Mouse (Mus musculus): ENCODE results near the gene Stra6. TPM values are rescaled to one million over a fixed set of nuclear protein-coding genes. Genes with fewer than 3 reads are reported as not detected.
A peak's percentile ranks its signal among the peaks of the same experiment; 100 is the strongest.

Stra6 gene
- polyA plus RNA-seq, 1 experiment from 2014 or later: 38.0 TPM

- H3K4me2 ChIP-seq (ENCODE audit: low read depth, low read length): no peak overlapping the region
- no peaks in the 10 kb centered on the region for H3K27me3 ChIP-seq (ENCODE audit: control insufficient read depth, insufficient read depth, low read length)
- H3K9ac ChIP-seq (replicated peaks; ENCODE audit: low read length): no peak overlapping the region
- no peaks in the 10 kb centered on the region for H3K9me3 ChIP-seq (replicated peaks; ENCODE audit: control insufficient read depth, low read length)
- no peak for ATAC-seq (replicated peaks; ENCODE audit: insufficient number of reproducible peaks, low FRiP score, low TSS enrichment, low read depth)
- no peaks in the 10 kb centered on the region; the same call in 1 of the 2 replicates for H3K4me1 ChIP-seq (ENCODE audit: control insufficient read depth, insufficient read depth, low read length)
- 85% methylated on average over 6 of the region's 6 CpGs for WGBS
- no peak overlapping the region for H3K27ac ChIP-seq (replicated peaks; ENCODE audit: low read depth, low read length)
- no peak for DNase-seq (ENCODE audit: low spot score)
- H3K4me3 ChIP-seq (ENCODE audit: low read depth, low read length): no peak overlapping the region
- H3K36me3 ChIP-seq (replicated peaks; ENCODE audit: control insufficient read depth, insufficient read depth, low read depth, low read length): no peaks in the 10 kb centered on the region
Observed at GRCm38 (mm10) chr9:58169426-58169825, 105.8 kb downstream of the Stra6 start.

- no peak for ATAC-seq (replicated peaks; ENCODE audit: insufficient number of reproducible peaks, low FRiP score, low TSS enrichment, low read depth)
- WGBS: 74% methylated on average over 2 of the region's 2 CpGs
- no peaks in the 10 kb centered on the region for H3K9me3 ChIP-seq (replicated peaks; ENCODE audit: control insufficient read depth, low read length)
- no peaks in the 10 kb centered on the region for H3K36me3 ChIP-seq (replicated peaks; ENCODE audit: control insufficient read depth, insufficient read depth, low read depth, low read length)
- H3K27me3 ChIP-seq (ENCODE audit: control insufficient read depth, insufficient read depth, low read length): no peaks in the 10 kb centered on the region
- H3K27ac ChIP-seq (replicated peaks; ENCODE audit: low read depth, low read length): no peak overlapping the region
- H3K4me3 ChIP-seq (ENCODE audit: low read depth, low read length): no peak overlapping the region
- DNase-seq (ENCODE audit: low spot score): no peak
- H3K9ac ChIP-seq (replicated peaks; ENCODE audit: low read length): no peak overlapping the region
- no peaks in the 10 kb centered on the region; the same call in 1 of the 2 replicates for H3K4me1 ChIP-seq (ENCODE audit: control insufficient read depth, insufficient read depth, low read length)
- no peak overlapping the region for H3K4me2 ChIP-seq (ENCODE audit: low read depth, low read length)
Observed at GRCm38 (mm10) chr9:58172863-58173262, 109.3 kb downstream of the Stra6 start.

GRCm38 (mm10) chr9:58174818-58175251 lies 111.2 kb downstream of the Stra6 start:
- 25% methylated on average over 5 of the region's 5 CpGs for WGBS
- DNase-seq (ENCODE audit: low spot score): peak; percentile 58
- no peaks in the 10 kb centered on the region for H3K27me3 ChIP-seq (ENCODE audit: control insufficient read depth, insufficient read depth, low read length)
- no peak overlapping the region for H3K27ac ChIP-seq (replicated peaks; ENCODE audit: low read depth, low read length)
- H3K4me3 ChIP-seq (ENCODE audit: low read depth, low read length): no peak overlapping the region
- ATAC-seq (replicated peaks; ENCODE audit: insufficient number of reproducible peaks, low FRiP score, low TSS enrichment, low read depth): no peak
- H3K4me2 ChIP-seq (ENCODE audit: low read depth, low read length): no peak overlapping the region
- no peaks in the 10 kb centered on the region for H3K36me3 ChIP-seq (replicated peaks; ENCODE audit: control insufficient read depth, insufficient read depth, low read depth, low read length)
- H3K9ac ChIP-seq (replicated peaks; ENCODE audit: low read length): no peak overlapping the region
- H3K4me1 ChIP-seq (ENCODE audit: control insufficient read depth, insufficient read depth, low read length): no peaks in the 10 kb centered on the region
- H3K9me3 ChIP-seq (replicated peaks; ENCODE audit: control insufficient read depth, low read length): no peaks in the 10 kb centered on the region

- Histone ChIP-seq H3K4me2 (ENCODE audit: low read depth, low read length) (no peak overlapping the region), H3K36me3 (replicated peaks; ENCODE audit: control insufficient read depth, insufficient read depth, low read depth, low read length) (no peaks in the 10 kb centered on the region), H3K4me3 (ENCODE audit: low read depth, low read length) (no peak overlapping the region), H3K4me1 (ENCODE audit: control insufficient read depth, insufficient read depth, low read length) (no peaks in the 10 kb centered on the region), H3K27me3 (ENCODE audit: control insufficient read depth, insufficient read depth, low read length) (no peaks in the 10 kb centered on the region), H3K27ac (replicated peaks; ENCODE audit: low read depth, low read length) (no peak overlapping the region), H3K9ac (replicated peaks; ENCODE audit: low read length) (no peak overlapping the region), H3K9me3 (replicated peaks; ENCODE audit: control insufficient read depth, low read length) (no peaks in the 10 kb centered on the region)
- WGBS: 20% methylated on average over 5 of the region's 5 CpGs
- no peak for ATAC-seq (replicated peaks; ENCODE audit: insufficient number of reproducible peaks, low FRiP score, low TSS enrichment, low read depth)
- peak; percentile 67 for DNase-seq (ENCODE audit: low spot score)
Observed at GRCm38 (mm10) chr9:58175745-58176487, 112.3 kb downstream of the Stra6 start.

GRCm38 (mm10) chr9:58177165-58177564 lies 113.6 kb downstream of the Stra6 start:
- Histone ChIP-seq H3K9ac (replicated peaks; ENCODE audit: low read length) (no peak overlapping the region), H3K36me3 (replicated peaks; ENCODE audit: control insufficient read depth, insufficient read depth, low read depth, low read length) (no peaks in the 10 kb centered on the region), H3K4me1 (ENCODE audit: control insufficient read depth, insufficient read depth, low read length) (no peaks in the 10 kb centered on the region), H3K9me3 (replicated peaks; ENCODE audit: control insufficient read depth, low read length) (no peaks in the 10 kb centered on the region), H3K27me3 (ENCODE audit: control insufficient read depth, insufficient read depth, low read length) (no peaks in the 10 kb centered on the region), H3K4me3 (ENCODE audit: low read depth, low read length) (no peak overlapping the region), H3K27ac (replicated peaks; ENCODE audit: low read depth, low read length) (no peak overlapping the region), H3K4me2 (ENCODE audit: low read depth, low read length) (no peak overlapping the region)
- DNase-seq (ENCODE audit: low spot score): no peak
- no peak for ATAC-seq (replicated peaks; ENCODE audit: insufficient number of reproducible peaks, low FRiP score, low TSS enrichment, low read depth)
- 65% methylated on average over 4 of the region's 4 CpGs for WGBS

GRCm38 (mm10) chr9:58179390-58179789 lies 115.8 kb downstream of the Stra6 start:
- Histone ChIP-seq H3K36me3 (replicated peaks; ENCODE audit: control insufficient read depth, insufficient read depth, low read depth, low read length) (no peaks in the 10 kb centered on the region), H3K4me1 (ENCODE audit: control insufficient read depth, insufficient read depth, low read length) (no peaks in the 10 kb centered on the region), H3K9me3 (replicated peaks; ENCODE audit: control insufficient read depth, low read length) (no peaks in the 10 kb centered on the region), H3K27ac (replicated peaks; ENCODE audit: low read depth, low read length) (no peak overlapping the region), H3K27me3 (ENCODE audit: control insufficient read depth, insufficient read depth, low read length) (no peaks in the 10 kb centered on the region), H3K9ac (replicated peaks; ENCODE audit: low read length) (no peak overlapping the region), H3K4me2 (ENCODE audit: low read depth, low read length) (no peak overlapping the region), H3K4me3 (ENCODE audit: low read depth, low read length) (no peak overlapping the region)
- DNase-seq (ENCODE audit: low spot score): no peak
- WGBS: 89% methylated on average over 2 of the region's 2 CpGs
- no peak for ATAC-seq (replicated peaks; ENCODE audit: insufficient number of reproducible peaks, low FRiP score, low TSS enrichment, low read depth)

- Histone ChIP-seq H3K9ac (replicated peaks; ENCODE audit: low read length) (no peak overlapping the region), H3K27me3 (ENCODE audit: control insufficient read depth, insufficient read depth, low read length) (no peaks in the 10 kb centered on the region), H3K4me1 (ENCODE audit: control insufficient read depth, insufficient read depth, low read length) (no peaks in the 10 kb centered on the region), H3K9me3 (replicated peaks; ENCODE audit: control insufficient read depth, low read length) (no peaks in the 10 kb centered on the region), H3K4me2 (ENCODE audit: low read depth, low read length) (no peak overlapping the region), H3K27ac (replicated peaks; ENCODE audit: low read depth, low read length) (no peak overlapping the region), H3K4me3 (ENCODE audit: low read depth, low read length) (no peak overlapping the region), H3K36me3 (replicated peaks; ENCODE audit: control insufficient read depth, insufficient read depth, low read depth, low read length) (no peaks in the 10 kb centered on the region)
- ATAC-seq (replicated peaks; ENCODE audit: insufficient number of reproducible peaks, low FRiP score, low TSS enrichment, low read depth) (no peak), DNase-seq (ENCODE audit: low spot score) (no peak)
- 75% methylated on average over 6 of the region's 6 CpGs for WGBS
Observed at GRCm38 (mm10) chr9:58184456-58184855, 120.9 kb downstream of the Stra6 start.

- Histone ChIP-seq H3K9me3 (replicated peaks; ENCODE audit: control insufficient read depth, low read length) (no peaks in the 10 kb centered on the region), H3K36me3 (replicated peaks; ENCODE audit: control insufficient read depth, insufficient read depth, low read depth, low read length) (no peaks in the 10 kb centered on the region), H3K4me2 (ENCODE audit: low read depth, low read length) (no peak overlapping the region), H3K4me3 (ENCODE audit: low read depth, low read length) (no peak overlapping the region), H3K4me1 (ENCODE audit: control insufficient read depth, insufficient read depth, low read length) (peaks cover 22% of the 10 kb centered on the region), H3K27me3 (ENCODE audit: control insufficient read depth, insufficient read depth, low read length) (peaks cover 37% of the 10 kb centered on the region), H3K27ac (replicated peaks; ENCODE audit: low read depth, low read length) (no peak overlapping the region), H3K9ac (replicated peaks; ENCODE audit: low read length) (no peak overlapping the region)
- WGBS: 61% methylated on average over 9 of the region's 9 CpGs
- ATAC-seq (replicated peaks; ENCODE audit: insufficient number of reproducible peaks, low FRiP score, low TSS enrichment, low read depth) (no peak), DNase-seq (ENCODE audit: low spot score) (no peak)
Observed at GRCm38 (mm10) chr9:58194222-58194621, 130.6 kb downstream of the Stra6 start.

All from embryonic facial prominence, embryonic 11.5 days (tissue).